Mouse (Mus musculus): Measurements from ENCODE around the gene Fam221a. TPM values are rescaled to one million over a fixed set of nuclear protein-coding genes. Genes with fewer than 3 reads are reported as not detected.
"Not testable (repeated sequence)": the region's sequence is repeated elsewhere in the genome, so short reads cannot be mapped to it uniquely, and the experiment has no call there.

Fam221a gene
- polyA plus RNA-seq, 1 experiment from 2014 or later = 20.5 TPM

DNA sequence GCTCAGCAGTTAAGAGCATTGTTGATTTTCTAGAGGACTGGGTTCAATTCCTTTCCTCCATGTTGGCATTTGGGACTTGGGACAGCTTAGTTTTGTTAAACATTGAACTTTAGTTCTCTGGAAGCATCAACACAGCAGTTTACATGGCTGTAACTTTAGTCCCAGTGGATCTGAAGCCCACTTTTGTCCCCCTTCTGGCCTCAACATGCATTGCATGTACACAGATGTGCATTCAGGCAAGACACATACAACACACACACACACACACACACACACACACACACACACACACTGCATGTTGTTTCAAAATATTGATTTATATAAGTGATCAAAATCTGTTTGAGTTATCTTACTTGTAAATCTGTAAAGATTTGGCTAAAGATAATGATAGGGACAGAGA, 29.9 kb downstream of the Fam221a start:
- TF ChIP-seq EP300 (IDR thresholded peaks at IDR 0.05) (no peak), CTCF (IDR thresholded peaks at IDR 0.05) (peak; percentile 61)
- Histone ChIP-seq H3K4me2 (replicated peaks; ENCODE audit: low read depth, low read length) (no peak overlapping the region), H3K27ac (ENCODE audit: low read length) (no peak overlapping the region), H3K36me3 (ENCODE audit: insufficient read depth, low read length) (no peaks in the 10 kb centered on the region), H3K9ac (replicated peaks; ENCODE audit: low read depth) (no peak overlapping the region), H3K4me1 (ENCODE audit: insufficient read depth, low read depth, low read length) (no peaks in the 10 kb centered on the region), H3K27me3 (replicated peaks; ENCODE audit: insufficient read depth, low read length) (no peaks in the 10 kb centered on the region), H3K9me3 (ENCODE audit: low read length) (no peaks in the 10 kb centered on the region), H3K4me3 (ENCODE audit: low read depth, low read length) (no peak overlapping the region)
- peak; percentile 49 for DNase-seq (ENCODE audit: low spot score)
- no peak for ATAC-seq

DNA sequence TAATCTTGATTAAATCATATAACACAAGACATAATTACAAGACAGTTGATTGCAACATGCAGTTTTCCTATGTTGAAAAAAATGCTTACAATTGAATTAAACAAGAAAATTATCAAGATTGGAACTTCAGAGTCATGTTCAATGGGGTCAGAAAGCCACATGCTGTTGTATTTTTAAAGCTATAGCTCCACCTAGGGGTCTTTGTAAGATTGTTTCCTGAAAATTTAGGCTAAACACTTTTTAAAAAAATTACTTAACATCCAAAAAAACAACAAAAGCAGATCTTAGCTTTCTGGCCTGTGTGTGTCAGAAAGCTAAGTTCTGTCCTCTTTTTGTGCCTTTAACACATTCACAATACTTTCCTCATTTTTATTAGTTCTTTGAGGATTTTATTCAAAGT, 30.8 kb downstream of the Fam221a start:
- no peak overlapping the region for H3K4me2 ChIP-seq (replicated peaks; ENCODE audit: low read depth, low read length)
- no peaks in the 10 kb centered on the region for H3K4me1 ChIP-seq (ENCODE audit: insufficient read depth, low read depth, low read length)
- no peak overlapping the region for H3K4me3 ChIP-seq (ENCODE audit: low read depth, low read length)
- no peaks in the 10 kb centered on the region for H3K9me3 ChIP-seq (ENCODE audit: low read length)
- no peak overlapping the region for H3K27ac ChIP-seq (ENCODE audit: low read length)
- H3K27me3 ChIP-seq (replicated peaks; ENCODE audit: insufficient read depth, low read length) = no peaks in the 10 kb centered on the region
- no peak overlapping the region for H3K9ac ChIP-seq (replicated peaks; ENCODE audit: low read depth)
- H3K36me3 ChIP-seq (ENCODE audit: insufficient read depth, low read length) = no peaks in the 10 kb centered on the region
- ATAC-seq (no peak), DNase-seq (ENCODE audit: low spot score) (peak; percentile 88)
- TF ChIP-seq CTCF (IDR thresholded peaks at IDR 0.05) (peak; percentile 63), EP300 (IDR thresholded peaks at IDR 0.05) (0 out of 2 replicates have a peak, but pooled peaks have one; percentile 35)

DNA sequence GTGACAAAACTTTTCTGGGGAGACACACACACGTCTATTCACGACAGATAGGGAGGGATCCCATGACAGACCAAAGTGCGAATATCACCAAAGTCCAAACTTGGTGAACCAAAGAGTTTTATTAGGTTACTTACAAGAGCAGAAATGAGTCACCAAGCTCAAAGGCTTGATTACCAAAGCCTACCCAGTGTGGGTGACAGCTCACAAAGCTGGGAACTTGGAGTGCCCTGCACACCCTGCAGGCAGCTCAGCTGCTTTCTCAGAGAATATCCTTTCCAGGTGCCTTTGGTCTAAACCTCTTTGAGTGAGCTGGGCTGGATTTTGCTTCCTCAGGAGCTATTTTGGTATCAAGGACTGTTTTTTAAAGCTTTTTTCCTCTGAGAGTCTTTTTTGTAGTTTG, 43.3 kb downstream of the Fam221a start:
- Histone ChIP-seq H3K4me2 (replicated peaks; ENCODE audit: low read depth, low read length) (no peak overlapping the region), H3K4me1 (ENCODE audit: insufficient read depth, low read depth, low read length) (no peaks in the 10 kb centered on the region), H3K9me3 (ENCODE audit: low read length) (no peaks in the 10 kb centered on the region), H3K27me3 (replicated peaks; ENCODE audit: insufficient read depth, low read length) (no peaks in the 10 kb centered on the region), H3K9ac (replicated peaks; ENCODE audit: low read depth) (no peak overlapping the region), H3K4me3 (ENCODE audit: low read depth, low read length) (no peak overlapping the region), H3K36me3 (ENCODE audit: insufficient read depth, low read length) (no peaks in the 10 kb centered on the region), H3K27ac (ENCODE audit: low read length) (no peak overlapping the region)
- no peak for DNase-seq (ENCODE audit: low spot score)
- WGBS = 80% methylated on average over 3 of the region's 3 CpGs
- ATAC-seq = no peak
- TF ChIP-seq CTCF (IDR thresholded peaks at IDR 0.05) = no peak
- TF ChIP-seq EP300 (IDR thresholded peaks at IDR 0.05) = no peak

DNA sequence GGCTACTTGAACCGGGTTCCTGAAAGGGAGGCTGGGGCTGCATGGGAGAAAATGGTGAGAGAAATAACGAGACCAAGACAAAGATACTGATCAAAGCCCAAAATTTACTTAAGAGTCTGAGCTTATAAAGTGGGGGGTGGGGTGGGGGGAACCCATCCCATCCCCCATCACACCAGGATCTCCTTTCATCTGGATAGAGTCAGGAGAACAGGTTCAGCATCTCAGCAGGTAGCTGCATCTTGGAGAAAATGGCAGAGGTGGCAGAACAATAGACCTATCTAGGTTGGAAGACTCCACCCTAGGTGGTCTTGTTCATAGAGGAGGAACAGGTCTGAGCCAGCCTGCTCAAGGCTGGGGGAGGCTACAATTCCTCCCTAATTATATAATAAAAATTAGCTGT, 45.4 kb downstream of the Fam221a start:
- not testable (repeated sequence) for ATAC-seq; H3K4me2 ChIP-seq (replicated peaks; ENCODE audit: low read depth, low read length); H3K27me3 ChIP-seq (replicated peaks; ENCODE audit: insufficient read depth, low read length); H3K36me3 ChIP-seq (ENCODE audit: insufficient read depth, low read length); H3K9ac ChIP-seq (replicated peaks; ENCODE audit: low read depth); H3K4me3 ChIP-seq (ENCODE audit: low read depth, low read length); H3K27ac ChIP-seq (ENCODE audit: low read length); H3K4me1 ChIP-seq (ENCODE audit: insufficient read depth, low read depth, low read length); DNase-seq (ENCODE audit: low spot score); H3K9me3 ChIP-seq (ENCODE audit: low read length)
- 56% methylated on average over 2 of the region's 2 CpGs for WGBS

DNA sequence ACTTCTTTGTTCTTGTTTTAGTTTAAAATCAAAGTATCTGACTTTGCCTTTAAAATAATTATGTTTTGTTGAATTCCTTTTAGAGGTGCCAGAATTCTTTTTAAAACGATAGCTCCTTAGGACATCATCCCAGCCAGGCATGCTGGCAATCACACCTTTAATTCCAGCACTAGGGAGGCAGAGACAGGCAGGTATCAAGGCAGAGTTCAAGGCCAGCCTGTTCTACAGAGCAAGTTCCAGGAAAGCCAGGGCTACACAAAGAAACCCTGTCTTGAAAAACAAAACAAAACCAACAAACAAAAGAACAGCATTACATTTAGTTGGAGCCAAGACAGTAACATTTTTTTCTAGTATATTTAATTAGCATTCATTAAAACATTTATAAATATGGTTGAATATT, 48.4 kb downstream of the Fam221a start:
- ATAC-seq (no peak), DNase-seq (ENCODE audit: low spot score) (no peak)
- WGBS = 78% methylated on average over 1 of the region's 1 CpGs
- no peaks in the 10 kb centered on the region for H3K9me3 ChIP-seq (ENCODE audit: low read length)
- no peak overlapping the region for H3K4me3 ChIP-seq (ENCODE audit: low read depth, low read length)
- no peak for TF ChIP-seq EP300 (IDR thresholded peaks at IDR 0.05)
- no peak for TF ChIP-seq CTCF (IDR thresholded peaks at IDR 0.05)
- H3K4me2 ChIP-seq (replicated peaks; ENCODE audit: low read depth, low read length) = no peak overlapping the region
- H3K27me3 ChIP-seq (replicated peaks; ENCODE audit: insufficient read depth, low read length) = no peaks in the 10 kb centered on the region
- no peak overlapping the region for H3K9ac ChIP-seq (replicated peaks; ENCODE audit: low read depth)
- H3K36me3 ChIP-seq (ENCODE audit: insufficient read depth, low read length) = no peaks in the 10 kb centered on the region
- H3K27ac ChIP-seq (ENCODE audit: low read length) = no peak overlapping the region
- no peaks in the 10 kb centered on the region for H3K4me1 ChIP-seq (ENCODE audit: insufficient read depth, low read depth, low read length)

DNA sequence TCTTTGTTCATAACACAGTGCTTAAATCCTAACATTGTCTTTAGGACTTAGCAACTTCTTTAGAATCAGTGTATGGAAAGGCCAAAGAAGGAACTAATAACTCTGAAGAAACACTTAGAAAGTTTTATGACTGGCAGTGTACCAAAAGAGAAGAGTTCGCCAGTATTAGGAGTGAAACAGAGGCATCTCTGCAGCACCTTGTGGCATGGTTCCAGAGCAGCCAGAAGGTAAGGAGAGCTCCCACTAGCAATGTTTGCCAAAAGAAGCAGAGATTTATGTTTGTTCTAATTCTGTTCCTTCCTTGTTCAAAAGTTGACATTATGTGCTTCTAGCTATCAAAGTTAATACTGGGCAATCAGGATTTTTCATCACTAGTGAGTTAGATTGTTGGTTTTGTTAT, 69.8 kb downstream of the Fam221a start:
- Histone ChIP-seq H3K27ac (ENCODE audit: low read length) (no peak overlapping the region), H3K9me3 (ENCODE audit: low read length) (no peaks in the 10 kb centered on the region), H3K4me1 (ENCODE audit: insufficient read depth, low read depth, low read length) (no peaks in the 10 kb centered on the region), H3K27me3 (replicated peaks; ENCODE audit: insufficient read depth, low read length) (no peaks in the 10 kb centered on the region), H3K36me3 (ENCODE audit: insufficient read depth, low read length) (no peaks in the 10 kb centered on the region), H3K9ac (replicated peaks; ENCODE audit: low read depth) (no peak overlapping the region), H3K4me2 (replicated peaks; ENCODE audit: low read depth, low read length) (no peak overlapping the region), H3K4me3 (ENCODE audit: low read depth, low read length) (no peak overlapping the region)
- 41% methylated on average over 1 of the region's 1 CpGs for WGBS
- TF ChIP-seq CTCF (IDR thresholded peaks at IDR 0.05) = no peak
- no peak for DNase-seq (ENCODE audit: low spot score)
- ATAC-seq = no peak

Other genes starting within 250 kb of the Fam221a start
- gene Igf2bp3, start 152.8 kb upstream of the Fam221a start, polyA plus RNA-seq (2015; fragmentation: Nextera tagmentation; extraction: Ambion mirVana) = 20.8 and 23.7 TPM in 2 replicates
- 45.3 and 72.6 TPM in 2 replicates for gene Tra2a, start 103.7 kb upstream of the Fam221a start, polyA plus RNA-seq (2015; fragmentation: Nextera tagmentation; extraction: Ambion mirVana)
- 14.8 and 15.4 TPM in 2 replicates for gene Ccdc126, start 48.5 kb upstream of the Fam221a start, polyA plus RNA-seq (2015; fragmentation: Nextera tagmentation; extraction: Ambion mirVana)
- gene Stk31, start 27.9 kb downstream of the Fam221a start, polyA plus RNA-seq (2015; fragmentation: Nextera tagmentation; extraction: Ambion mirVana) = not detected in 2 replicates

Measured in lung, postnatal 0 days (tissue).